Mouse (Mus musculus): ENCODE measurements around the gene Htr3a. TPM values are rescaled to one million over a fixed set of nuclear protein-coding genes. Genes with fewer than 3 reads are reported as not detected.
A peak's percentile ranks its signal among the peaks of the same experiment; 100 is the strongest.

The Htr3a gene
- polyA plus RNA-seq, 1 experiment from 2014 or later: 9.9 TPM

- Histone ChIP-seq H3K9me3 (no peaks in the 10 kb centered on the region), H3K4me1 (replicated peaks) (peaks cover 15% of the 10 kb centered on the region; the same call in 1 of the 2 replicates), H3K4me3 (no peak overlapping the region), H3K27me3 (no peaks in the 10 kb centered on the region; the same call in 1 of the 2 replicates), H3K4me2 (no peak overlapping the region), H3K27ac (replicated peaks) (no peak overlapping the region), H3K9ac (no peak overlapping the region), H3K36me3 (no peaks in the 10 kb centered on the region)
- WGBS: 78% methylated on average over 7 of the region's 7 CpGs
- no peak for ATAC-seq (ENCODE audit: low read depth)
Observed at GRCm38 (mm10) chr9:48889093-48889492, 21.8 kb downstream of the Htr3a start.

GRCm38 (mm10) chr9:48872896-48873295 is 38.0 kb downstream of the Htr3a start:
- 58% methylated on average over 8 of the region's 8 CpGs for WGBS
- Histone ChIP-seq H3K4me2 (no peak overlapping the region), H3K9me3 (no peaks in the 10 kb centered on the region), H3K27ac (replicated peaks) (no peak overlapping the region), H3K27me3 (peaks cover 10% of the 10 kb centered on the region; the same call in 1 of the 2 replicates), H3K4me1 (replicated peaks) (0 out of 2 replicates have a peak, but pooled peaks cover 6% of the 10 kb centered on the region), H3K4me3 (no peak overlapping the region), H3K9ac (no peak overlapping the region), H3K36me3 (no peaks in the 10 kb centered on the region)
- ATAC-seq (ENCODE audit: low read depth): no peak

GRCm38 (mm10) chr9:48866523-48867121 is 44.3 kb downstream of the Htr3a start:
- ATAC-seq (ENCODE audit: low read depth): peak; percentile 73
- H3K4me2 ChIP-seq: no peak overlapping the region

GRCm38 (mm10) chr9:48865235-48865634 is 45.7 kb downstream of the Htr3a start:
- no peaks in the 10 kb centered on the region for H3K9me3 ChIP-seq
- no peak for ATAC-seq (ENCODE audit: low read depth)
- 45% methylated on average over 9 of the region's 9 CpGs for WGBS
- H3K4me3 ChIP-seq: no peak overlapping the region
- no peak overlapping the region for H3K27ac ChIP-seq (replicated peaks)
- no peaks in the 10 kb centered on the region for H3K36me3 ChIP-seq
- peaks cover 15% of the 10 kb centered on the region; the same call in 1 of the 2 replicates for H3K27me3 ChIP-seq
- peaks cover 34% of the 10 kb centered on the region for H3K4me1 ChIP-seq (replicated peaks)
- H3K9ac ChIP-seq: no peak overlapping the region
- H3K4me2 ChIP-seq: no peak overlapping the region

More at GRCm38 (mm10) chr9:48866523-48867121, 44.3 kb downstream of the Htr3a start:
- H3K4me3 ChIP-seq: no peak overlapping the region
- 16% methylated on average over 12 of the region's 12 CpGs for WGBS
- peaks cover 30% of the 10 kb centered on the region for H3K4me1 ChIP-seq (replicated peaks)
- H3K9me3 ChIP-seq: no peaks in the 10 kb centered on the region
- H3K27me3 ChIP-seq: peaks cover 17% of the 10 kb centered on the region; the same call in 1 of the 2 replicates
- H3K9ac ChIP-seq: 0 out of 2 replicates have a peak overlapping the region, but pooled peaks have one; percentile 8
- H3K27ac ChIP-seq (replicated peaks): peak overlapping the region; percentile 46
- H3K36me3 ChIP-seq: no peaks in the 10 kb centered on the region

GRCm38 (mm10) chr9:48861481-48861880 is 49.4 kb downstream of the Htr3a start:
- Histone ChIP-seq H3K27me3 (0 out of 2 replicates have a peak, but pooled peaks cover 10% of the 10 kb centered on the region), H3K4me2 (no peak overlapping the region), H3K9me3 (no peaks in the 10 kb centered on the region), H3K27ac (replicated peaks) (no peak overlapping the region), H3K36me3 (no peaks in the 10 kb centered on the region), H3K4me1 (replicated peaks) (peaks cover 25% of the 10 kb centered on the region), H3K4me3 (no peak overlapping the region), H3K9ac (no peak overlapping the region)
- 88% methylated on average over 10 of the region's 10 CpGs for WGBS
- ATAC-seq (ENCODE audit: low read depth): no peak

- H3K9ac ChIP-seq: no peak overlapping the region
- H3K4me1 ChIP-seq (replicated peaks): peaks cover 16% of the 10 kb centered on the region
- H3K36me3 ChIP-seq: no peaks in the 10 kb centered on the region
- H3K9me3 ChIP-seq: no peaks in the 10 kb centered on the region
- H3K4me2 ChIP-seq: no peak overlapping the region
- H3K27me3 ChIP-seq: 0 out of 2 replicates have a peak, but pooled peaks cover 10% of the 10 kb centered on the region
- 6% methylated on average over 6 of the region's 6 CpGs for WGBS
- no peak overlapping the region for H3K4me3 ChIP-seq
- no peak overlapping the region for H3K27ac ChIP-seq (replicated peaks)
- no peak for ATAC-seq (ENCODE audit: low read depth)
Observed at GRCm38 (mm10) chr9:48860526-48860845, 50.4 kb downstream of the Htr3a start.

GRCm38 (mm10) chr9:48859828-48860525 is 50.9 kb downstream of the Htr3a start:
- Histone ChIP-seq H3K4me3 (no peak overlapping the region), H3K27me3 (0 out of 2 replicates have a peak, but pooled peaks cover 10% of the 10 kb centered on the region), H3K36me3 (no peaks in the 10 kb centered on the region), H3K4me2 (no peak overlapping the region), H3K9me3 (no peaks in the 10 kb centered on the region), H3K27ac (replicated peaks) (no peak overlapping the region), H3K9ac (no peak overlapping the region), H3K4me1 (replicated peaks) (peaks cover 11% of the 10 kb centered on the region)
- 23% methylated on average over 10 of the region's 10 CpGs for WGBS
- ATAC-seq (ENCODE audit: low read depth): no peak

- Histone ChIP-seq H3K27me3 (0 out of 2 replicates have a peak, but pooled peaks cover 3% of the 10 kb centered on the region), H3K4me3 (no peak overlapping the region), H3K36me3 (no peaks in the 10 kb centered on the region), H3K4me2 (no peak overlapping the region), H3K9me3 (no peaks in the 10 kb centered on the region), H3K9ac (no peak overlapping the region), H3K4me1 (replicated peaks) (peaks cover 9% of the 10 kb centered on the region), H3K27ac (replicated peaks) (no peak overlapping the region)
- 77% methylated on average over 7 of the region's 7 CpGs for WGBS
- ATAC-seq (ENCODE audit: low read depth): no peak
Observed at GRCm38 (mm10) chr9:48857944-48858343, 53.0 kb downstream of the Htr3a start.

GRCm38 (mm10) chr9:48856240-48856639 is 54.7 kb downstream of the Htr3a start:
- Histone ChIP-seq H3K36me3 (no peaks in the 10 kb centered on the region), H3K27me3 (0 out of 2 replicates have a peak, but pooled peaks cover 2% of the 10 kb centered on the region), H3K27ac (replicated peaks) (no peak overlapping the region), H3K9me3 (no peaks in the 10 kb centered on the region), H3K9ac (no peak overlapping the region), H3K4me1 (replicated peaks) (peaks cover 9% of the 10 kb centered on the region), H3K4me2 (no peak overlapping the region), H3K4me3 (no peak overlapping the region)
- 91% methylated on average over 4 of the region's 4 CpGs for WGBS
- no peak for ATAC-seq (ENCODE audit: low read depth)

- Histone ChIP-seq H3K4me1 (replicated peaks) (no peaks in the 10 kb centered on the region), H3K36me3 (no peaks in the 10 kb centered on the region), H3K27ac (replicated peaks) (no peak overlapping the region), H3K4me3 (no peak overlapping the region), H3K9ac (no peak overlapping the region), H3K9me3 (no peaks in the 10 kb centered on the region), H3K4me2 (no peak overlapping the region), H3K27me3 (no peaks in the 10 kb centered on the region)
- no peak for ATAC-seq (ENCODE audit: low read depth)
- 88% methylated on average over 5 of the region's 5 CpGs for WGBS
Observed at GRCm38 (mm10) chr9:48849531-48849930, 61.4 kb downstream of the Htr3a start.

Data from neural tube, embryonic 13.5 days (tissue).